Mouse (Mus musculus): ENCODE data around the gene Nod1.

Gene Nod1

DNA sequence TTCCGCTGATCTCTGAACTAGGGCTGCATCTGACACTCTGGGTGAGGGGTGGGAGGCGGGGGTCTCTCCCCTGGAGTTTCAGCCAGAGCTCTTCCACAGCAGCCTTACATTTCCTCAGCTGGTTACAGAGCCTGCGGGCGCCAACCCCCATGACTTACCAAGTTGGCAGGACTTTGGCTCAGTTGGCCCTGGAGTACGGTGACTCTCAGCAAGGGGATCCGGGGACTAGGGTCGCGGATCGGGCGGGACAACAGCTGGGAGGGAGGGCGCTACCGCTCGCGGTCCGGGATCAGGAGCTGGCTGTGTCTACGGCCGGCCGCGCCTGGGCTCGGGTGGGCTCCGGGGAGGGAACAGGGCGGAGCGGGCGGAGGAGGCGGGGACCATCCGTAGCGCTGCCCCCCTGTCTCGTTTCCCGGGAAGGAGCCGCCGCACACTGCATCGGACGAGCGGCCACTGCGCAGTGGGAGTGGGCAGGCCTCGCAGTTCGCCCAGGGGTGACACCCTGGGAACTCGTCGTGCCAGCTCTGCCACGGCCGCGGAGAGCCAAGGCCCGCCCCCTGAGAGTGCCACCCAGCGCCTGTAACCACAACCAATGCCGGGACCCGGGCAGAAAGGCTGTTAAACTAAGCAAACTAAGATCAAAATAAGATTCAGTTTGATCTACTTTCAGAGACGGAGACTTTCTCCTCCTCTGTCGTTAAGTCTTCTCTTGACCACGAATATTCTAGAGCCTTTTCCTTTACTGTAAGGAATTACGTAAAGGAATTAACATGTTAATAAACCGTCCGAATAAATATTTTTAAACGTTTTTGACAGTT lies at the start of gene Nod1:
Nod1 (minus strand) TSS at position 502 of the 818 bp plus-strand sequence.
- in situ Hi-C loops (cut with MboI; ENCODE audit: low sequenced_read_pairs) = no loop called here

GRCm38 (mm10) chr6:55021806-55022205 lies 49.4 kb upstream of the Nod1 start:
- in situ Hi-C loops (cut with MboI; ENCODE audit: low sequenced_read_pairs) = loop anchor here (25.0 kb wide), 1 partner anchor 310 kb away; no protein-coding TSS in a partner anchor

DNA sequence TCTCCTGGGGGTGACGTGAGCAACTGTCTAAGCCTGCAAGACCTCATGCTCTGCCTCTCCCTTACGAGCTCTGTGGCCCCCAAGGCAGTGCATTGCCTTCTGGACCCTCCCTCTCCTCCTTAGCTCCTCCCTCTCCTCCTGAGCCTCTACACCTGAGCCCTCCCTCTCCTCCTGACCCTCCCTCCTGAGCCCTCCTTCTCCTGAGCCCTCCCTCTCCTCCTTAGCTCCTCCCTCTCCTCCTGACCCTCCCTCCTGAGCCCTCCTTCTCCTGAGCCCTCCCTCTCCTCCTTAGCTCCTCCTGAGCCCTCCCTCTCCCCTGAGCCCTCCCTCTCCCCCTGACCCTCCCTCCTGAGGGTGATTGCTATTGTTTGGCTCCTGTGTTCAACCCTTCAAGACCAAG lies 46.0 kb upstream of the Nod1 start:
- in situ Hi-C loops (cut with MboI; ENCODE audit: low sequenced_read_pairs) = loop anchor here (25.0 kb wide), 1 partner anchor 306 kb away; no protein-coding TSS in a partner anchor

DNA sequence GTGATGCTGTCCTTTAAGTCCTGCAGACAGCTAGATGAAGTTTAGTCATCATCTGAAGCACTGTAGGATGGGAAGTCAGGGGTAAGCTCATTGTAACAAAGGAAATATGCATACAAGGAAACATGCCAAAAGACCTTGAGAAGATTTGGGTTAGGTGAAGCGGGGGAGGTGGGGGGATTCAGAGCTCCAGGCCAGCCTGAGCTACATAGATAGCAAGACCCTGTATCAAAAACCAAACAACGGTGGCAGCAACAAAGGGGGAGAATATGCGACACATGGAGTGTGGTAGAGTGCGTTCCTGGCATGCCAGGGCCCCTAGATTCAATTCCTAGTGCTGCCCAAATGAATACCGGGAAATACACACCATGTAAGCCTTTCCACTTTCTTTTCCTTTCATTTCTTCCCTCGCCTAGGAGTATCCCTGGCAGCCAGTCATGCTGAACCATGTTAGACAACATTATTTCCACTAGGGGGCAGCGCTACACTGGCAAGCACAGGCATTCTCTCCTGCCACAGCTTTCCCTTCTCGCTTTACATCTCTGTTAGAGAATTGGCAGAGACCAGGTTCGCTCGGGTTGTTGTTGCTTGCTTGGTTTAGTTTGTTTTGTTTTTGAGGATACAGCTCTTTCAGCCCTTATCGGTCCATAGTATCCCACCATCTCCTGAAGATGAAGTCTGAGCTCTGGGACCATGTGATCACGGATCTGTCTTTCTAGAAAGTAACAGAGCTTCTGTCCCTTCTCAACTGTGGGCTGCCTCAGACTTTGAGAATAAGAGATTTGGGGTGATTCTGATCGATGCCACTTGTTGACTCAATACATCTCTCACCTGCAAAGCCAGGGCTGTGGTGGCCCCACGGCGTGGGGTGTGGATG lies 44.5 kb upstream of the Nod1 start:
- in situ Hi-C loops (cut with MboI; ENCODE audit: low sequenced_read_pairs) = loop anchor here (25.0 kb wide), 1 partner anchor 305 kb away; no protein-coding TSS in a partner anchor

- in situ Hi-C loops (cut with MboI; ENCODE audit: low sequenced_read_pairs) = loop anchor here (25.0 kb wide), 1 partner anchor 304 kb away; no protein-coding TSS in a partner anchor
These were observed 43.8 kb upstream of the Nod1 start for GRCm38 (mm10) chr6:55016236-55016635.

- in situ Hi-C loops (cut with MboI; ENCODE audit: low sequenced_read_pairs) = loop anchor here (25.0 kb wide), 1 partner anchor 302 kb away; no protein-coding TSS in a partner anchor
These were observed 41.8 kb upstream of the Nod1 start for GRCm38 (mm10) chr6:55014184-55014583.

DNA sequence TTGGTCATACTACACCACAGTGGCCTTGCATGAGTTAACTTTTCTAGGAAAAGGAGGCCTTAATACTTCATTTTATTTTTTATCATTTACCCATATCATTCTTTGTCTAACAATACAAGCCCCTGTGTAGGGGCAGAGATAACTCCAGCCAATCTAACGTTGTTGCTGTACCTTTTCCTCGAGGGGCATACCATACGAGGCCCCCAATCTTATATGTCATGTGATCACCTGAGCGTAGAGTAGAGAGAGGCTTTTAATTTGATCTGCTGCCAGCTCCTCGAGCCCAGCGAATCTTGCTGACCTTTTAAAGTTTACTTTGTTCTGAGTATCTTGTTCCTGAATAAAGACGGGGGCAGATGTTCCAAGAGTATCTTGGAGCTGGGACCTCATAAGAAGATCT lies 40.1 kb upstream of the Nod1 start:
- in situ Hi-C loops (cut with MboI; ENCODE audit: low sequenced_read_pairs) = loop anchor here (25.0 kb wide), 1 partner anchor 300 kb away; no protein-coding TSS in a partner anchor

DNA sequence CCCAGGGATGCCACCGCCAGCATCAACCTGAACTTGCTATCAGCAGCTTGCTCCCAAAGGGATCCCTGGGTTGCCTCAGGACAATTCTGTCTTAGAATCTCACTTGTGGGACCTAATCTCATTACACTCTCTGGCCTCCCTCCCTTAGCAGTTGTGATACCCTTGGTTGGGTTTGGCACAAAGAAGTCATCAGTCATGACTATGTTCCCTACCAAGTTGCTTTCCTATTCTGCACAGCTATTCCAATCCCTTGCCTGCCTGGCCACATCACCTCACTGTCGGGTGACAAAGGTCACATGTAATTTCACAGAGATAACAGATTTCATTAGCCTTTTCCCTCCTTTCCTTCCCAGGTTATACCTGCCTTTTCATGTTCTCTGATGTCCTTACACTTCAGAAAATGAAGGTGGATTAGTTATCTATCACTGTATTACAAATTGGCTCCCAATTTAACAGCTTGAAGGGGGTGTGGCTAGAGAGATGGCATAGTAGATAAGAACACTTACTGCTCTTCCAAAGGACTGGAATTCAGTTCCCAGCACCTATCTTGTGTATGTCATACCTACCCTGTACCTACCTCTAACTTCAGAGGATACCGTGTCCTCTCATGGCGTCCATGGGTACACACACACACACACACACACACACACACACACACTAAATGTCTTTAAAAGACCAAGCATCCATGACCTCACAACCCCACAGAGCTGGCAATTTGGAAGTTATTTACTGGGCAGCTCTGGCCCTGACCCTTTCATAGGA lies 38.1 kb upstream of the Nod1 start:
- in situ Hi-C loops (cut with MboI; ENCODE audit: low sequenced_read_pairs) = loop anchor here (25.0 kb wide), 1 partner anchor 298 kb away; no protein-coding TSS in a partner anchor

- in situ Hi-C loops (cut with MboI; ENCODE audit: low sequenced_read_pairs) = loop anchor here (25.0 kb wide), 1 partner anchor 297 kb away; no protein-coding TSS in a partner anchor
These were observed 37.2 kb upstream of the Nod1 start for GRCm38 (mm10) chr6:55009391-55010230.

DNA sequence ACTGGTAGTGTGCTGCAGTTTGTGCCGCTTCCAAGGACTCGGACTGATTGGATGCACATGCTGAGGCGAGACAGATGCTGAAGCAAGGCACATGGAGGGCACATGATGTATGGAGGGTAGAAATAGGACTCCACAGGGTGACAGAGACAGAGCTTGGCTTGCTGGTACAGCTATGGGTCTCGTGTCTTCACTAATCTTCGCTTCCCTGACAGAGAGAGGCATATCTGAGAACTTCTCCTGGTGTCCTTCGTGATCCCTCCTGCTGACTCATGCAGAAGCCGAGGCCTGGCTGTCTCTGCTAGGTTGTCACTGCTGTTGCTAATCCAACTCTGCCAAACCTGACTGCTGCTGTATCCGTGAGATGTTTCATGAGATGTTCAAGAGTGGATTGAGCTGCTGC lies 36.0 kb upstream of the Nod1 start:
- in situ Hi-C loops (cut with MboI; ENCODE audit: low sequenced_read_pairs) = loop anchor here (25.0 kb wide), 1 partner anchor 296 kb away; no protein-coding TSS in a partner anchor

GRCm38 (mm10) chr6:55003559-55003958 lies 31.1 kb upstream of the Nod1 start:
- in situ Hi-C loops (cut with MboI; ENCODE audit: low sequenced_read_pairs) = loop anchor here (25.0 kb wide), 1 partner anchor 291 kb away; no protein-coding TSS in a partner anchor

- in situ Hi-C loops (cut with MboI; ENCODE audit: low sequenced_read_pairs) = loop anchor here (25.0 kb wide), 1 partner anchor 290 kb away; no protein-coding TSS in a partner anchor
These were observed 30.0 kb upstream of the Nod1 start for GRCm38 (mm10) chr6:55002438-55002837.

DNA sequence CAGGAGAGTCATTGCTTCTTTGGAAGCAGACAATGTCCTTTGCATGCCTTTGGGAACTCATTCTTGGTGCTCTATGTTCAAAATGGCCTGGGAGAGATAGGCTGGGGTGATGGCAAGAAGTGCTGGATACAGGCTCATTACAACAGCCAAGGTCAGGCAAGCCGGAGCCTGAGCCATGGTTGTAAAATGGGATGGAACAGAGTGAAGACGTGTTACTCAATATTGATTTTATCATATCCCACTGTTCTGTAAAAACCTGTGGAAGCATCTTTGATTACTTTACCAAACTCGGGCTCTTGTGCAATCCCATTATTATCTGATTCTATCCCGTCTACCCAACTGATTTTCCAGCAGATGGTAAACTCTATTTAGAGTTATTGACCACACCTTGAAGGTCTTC lies 28.9 kb upstream of the Nod1 start:
- in situ Hi-C loops (cut with MboI; ENCODE audit: low sequenced_read_pairs) = loop anchor here (25.0 kb wide), 1 partner anchor 289 kb away; no protein-coding TSS in a partner anchor

DNA sequence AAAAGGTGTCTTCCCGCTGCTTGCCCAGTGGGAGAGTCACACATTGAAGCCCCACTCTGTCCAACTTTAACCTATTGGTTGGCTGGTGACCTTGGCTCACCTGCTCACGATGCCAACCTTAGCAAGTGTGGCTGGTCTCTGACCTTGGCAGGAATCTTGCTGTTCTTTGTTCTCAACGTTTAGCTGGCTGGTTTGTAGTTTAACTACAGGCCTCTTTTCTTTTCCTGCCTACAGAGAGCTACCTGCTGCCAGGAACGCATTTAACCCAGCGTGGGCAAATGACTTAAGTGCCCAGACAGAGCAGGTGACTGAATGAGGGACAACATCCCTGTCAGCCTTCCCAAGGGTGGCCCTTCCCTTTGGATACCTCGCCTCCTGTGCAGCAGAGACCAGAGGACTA lies 25.3 kb upstream of the Nod1 start:
- in situ Hi-C loops (cut with MboI; ENCODE audit: low sequenced_read_pairs) = loop anchor here (10.0 kb wide), 1 partner anchor 183 kb away; the partner anchor contains the start of gene Znrf2

DNA sequence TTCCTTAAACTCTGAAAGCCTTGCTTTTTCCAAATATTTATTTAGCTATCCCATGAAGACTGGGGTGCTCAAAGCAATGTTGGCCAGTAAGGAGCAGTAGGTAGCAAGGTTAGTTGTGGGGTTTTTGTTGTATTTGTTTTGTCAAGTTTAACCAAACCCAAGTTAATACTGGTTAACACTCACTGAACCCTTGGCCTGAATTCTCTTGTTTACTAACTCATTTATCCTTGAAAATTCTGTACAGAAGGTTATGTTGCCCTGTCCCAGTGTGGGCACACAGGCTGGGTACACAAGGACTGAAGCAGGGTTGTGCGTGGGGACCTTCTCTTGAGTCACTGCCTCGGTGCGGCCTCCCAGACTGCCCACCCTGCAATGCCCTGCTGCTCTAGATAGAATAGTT lies 23.9 kb upstream of the Nod1 start:
- in situ Hi-C loops (cut with MboI; ENCODE audit: low sequenced_read_pairs) = loop anchor here (10.0 kb wide), 1 partner anchor 182 kb away; the partner anchor contains the start of gene Znrf2

- in situ Hi-C loops (cut with MboI; ENCODE audit: low sequenced_read_pairs) = loop anchor here (10.0 kb wide), 1 partner anchor 178 kb away; the partner anchor contains the start of gene Znrf2
These were observed 20.4 kb upstream of the Nod1 start, which contains the start of gene Ggct for GRCm38 (mm10) chr6:54992734-54993260. Gene Ggct, minus strand, starts transcription at chr6:54992950.

- in situ Hi-C loops (cut with MboI; ENCODE audit: low sequenced_read_pairs) = loop anchor here (10.0 kb wide), 1 partner anchor 177 kb away; the partner anchor contains the start of gene Znrf2
These were observed 19.7 kb upstream of the Nod1 start for GRCm38 (mm10) chr6:54992141-54992540.

DNA sequence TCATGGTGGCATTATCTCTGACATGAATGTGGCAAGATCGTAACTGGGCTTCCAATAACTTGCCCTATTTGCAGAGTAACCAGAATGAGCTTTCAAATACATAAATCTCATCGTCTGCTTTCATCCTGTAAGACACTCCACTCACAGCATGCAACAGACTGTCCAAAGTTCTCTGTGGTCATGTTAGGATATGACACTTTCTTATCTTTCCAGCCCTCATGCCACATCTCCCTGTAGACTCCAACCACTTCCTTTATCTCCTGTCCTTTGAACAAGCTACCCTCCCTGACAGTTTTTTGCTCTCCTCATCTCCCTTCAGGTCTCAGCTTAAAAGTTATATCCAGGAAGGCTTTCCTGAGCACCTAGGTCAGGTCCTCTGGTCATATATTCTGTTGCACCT lies 18.8 kb upstream of the Nod1 start:
- in situ Hi-C loops (cut with MboI; ENCODE audit: low sequenced_read_pairs) = loop anchor here (10.0 kb wide), 1 partner anchor 176 kb away; the partner anchor contains the start of gene Znrf2

Data from CH12F3 (cell line).